Mouse (Mus musculus) left cerebral cortex, adult 2 months (tissue): ENCODE results near the gene Sla2. TPM values are rescaled to one million over a fixed set of nuclear protein-coding genes. Genes with fewer than 3 reads are reported as not detected.
"Not testable (repeated sequence)": the region's sequence is repeated elsewhere in the genome, so short reads cannot be mapped to it uniquely, and the experiment has no call there.

Experiments used
- DNase-seq, 2 experiments: peaks; one replicate each; pipeline ENCODE4 v3.0.0; 2021 to 2022; ENCODE audit warnings: low spot score in 2 of 2, mixed read lengths in 1 of 2; ENCODE audit errors: extremely low spot score in 1 of 2
- H3K27ac ChIP-seq: fragments of 200-600 bp; 2 replicates; pipeline ENCODE4 v1.8.1; 2022
- H3K4me3 ChIP-seq: fragments of 200-600 bp; 2 replicates; pipeline ENCODE4 v1.8.1; 2022
- CTCF ChIP-seq: fragments of 200-600 bp; IDR thresholded peaks from 2 replicates; pipeline ENCODE4 v1.8.1; 2022; ENCODE audit warnings: antibody characterized with exemption, mild to moderate bottlenecking, moderate library complexity
- intact Hi-C: fragments of 180-260 bp; cut with DNase I; formaldehyde crosslinking; loops from one replicate; pipeline ENCODE4 v1.15.1; 2025
- total RNA-seq, 2 experiments: library from RNA; stranded (reverse); gene quantifications; 2 replicates each; pipeline ENCODE4 v1.2.3; 2021

Gene Sla2
- total RNA-seq, 2 experiments from 2014 or later, result 0.41 to 0.51 TPM

GRCm38 (mm10) chr2:156918562-156918961 is 31.6 kb upstream of the Sla2 start:
- intact Hi-C loops, result no loop called here
- H3K4me3 ChIP-seq, result no peak overlapping the region
- DNase-seq, result no peak
- no peak for TF ChIP-seq CTCF
- H3K27ac ChIP-seq, result no peak overlapping the region

- Histone ChIP-seq H3K4me3 (no peak overlapping the region), H3K27ac (no peak overlapping the region)
- no peak for DNase-seq
- intact Hi-C loops, result no loop called here
- TF ChIP-seq CTCF, result no peak
Observed at GRCm38 (mm10) chr2:156916419-156917125, 29.6 kb upstream of the Sla2 start.

- TF ChIP-seq CTCF, result no peak
- Histone ChIP-seq H3K4me3 (no peak overlapping the region), H3K27ac (no peak overlapping the region)
- no peak for DNase-seq
- intact Hi-C loops, result loop anchor here (1.0 kb wide), 1 partner anchor 33 kb away; no protein-coding TSS in a partner anchor
Observed at GRCm38 (mm10) chr2:156915559-156915958, 28.6 kb upstream of the Sla2 start.

- intact Hi-C loops, result no loop called here
- H3K27ac ChIP-seq, result no peak overlapping the region
- no peak overlapping the region for H3K4me3 ChIP-seq
- TF ChIP-seq CTCF, result no peak
- DNase-seq, result no peak
Observed at GRCm38 (mm10) chr2:156913191-156913590, 26.2 kb upstream of the Sla2 start.

GRCm38 (mm10) chr2:156905931-156906330 is 18.9 kb upstream of the Sla2 start:
- H3K4me3 ChIP-seq, DNase-seq: not testable (repeated sequence)
- intact Hi-C loops, result loop anchor here (1.0 to 2.0 kb wide), 2 partner anchors 90 to 189 kb away; no protein-coding TSS in a partner anchor
- H3K27ac ChIP-seq, result peak overlapping the region; percentile 32

GRCm38 (mm10) chr2:156904976-156905717 is 18.2 kb upstream of the Sla2 start:
- DNase-seq, result peak; percentile 59 to 75
- Histone ChIP-seq H3K27ac (peak overlapping the region; percentile 32), H3K4me3 (no peak overlapping the region)
- TF ChIP-seq CTCF, result peak; percentile 76
- intact Hi-C loops, result loop anchor here (1.0 to 2.0 kb wide), 2 partner anchors 91 to 190 kb away; no protein-coding TSS in a partner anchor

GRCm38 (mm10) chr2:156903367-156903766 is 16.4 kb upstream of the Sla2 start:
- Histone ChIP-seq H3K4me3 (no peak overlapping the region), H3K27ac (no peak overlapping the region)
- DNase-seq, result no peak
- intact Hi-C loops, result no loop called here
- peak; percentile 48 for TF ChIP-seq CTCF

- H3K4me3 ChIP-seq, DNase-seq, intact Hi-C loops, H3K27ac ChIP-seq: not testable (repeated sequence)
Observed at GRCm38 (mm10) chr2:156902411-156902810, 15.4 kb upstream of the Sla2 start.

GRCm38 (mm10) chr2:156901883-156902282 is 14.9 kb upstream of the Sla2 start:
- H3K4me3 ChIP-seq, result no peak overlapping the region
- no peak for TF ChIP-seq CTCF
- DNase-seq, result no peak
- H3K27ac ChIP-seq, result no peak overlapping the region
- intact Hi-C loops, result no loop called here

- Histone ChIP-seq H3K27ac (no peak overlapping the region), H3K4me3 (no peak overlapping the region)
- no peak for DNase-seq
- intact Hi-C loops, result no loop called here
- TF ChIP-seq CTCF, result no peak
Observed at GRCm38 (mm10) chr2:156901344-156901743, 14.4 kb upstream of the Sla2 start.

GRCm38 (mm10) chr2:156899184-156899583 is 12.2 kb upstream of the Sla2 start:
- TF ChIP-seq CTCF, result no peak; the same call in 1 of the 2 replicates
- H3K4me3 ChIP-seq, result no peak overlapping the region
- intact Hi-C loops, result no loop called here
- DNase-seq, result no peak
- peak overlapping the region; percentile 75 for H3K27ac ChIP-seq

GRCm38 (mm10) chr2:156898374-156898773 is 11.4 kb upstream of the Sla2 start:
- no peak for TF ChIP-seq CTCF
- Histone ChIP-seq H3K4me3 (no peak overlapping the region), H3K27ac (peak overlapping the region; percentile 89)
- intact Hi-C loops, result no loop called here
- no peak for DNase-seq
